Mouse (Mus musculus) kidney, embryonic 15.5 days (tissue): Measurements from ENCODE around the gene Cdkl3. TPM values are rescaled to one million over a fixed set of nuclear protein-coding genes. Genes with fewer than 3 reads are reported as not detected.
A peak's percentile ranks its signal among the peaks of the same experiment; 100 is the strongest.

ENCODE experiments used
- ATAC-seq: fragments of 200-750 bp; cut with Nextera tagmentation; replicated peaks from 2 replicates; pipeline ENCODE4 v1.8.0; 2017; ENCODE audit warnings: moderate TSS enrichment; ENCODE audit not compliant: low FRiP score
- H3K27ac ChIP-seq: fragments of 300-500 bp; sonication (generic); 2 replicates; pipeline ENCODE4 v1.5.1; 2015; ENCODE audit warnings: mild to moderate bottlenecking, inconsistent platforms
- H3K27me3 ChIP-seq: fragments of 300-500 bp; sonication (generic); 2 replicates; pipeline ENCODE4 v1.6.1; 2015; ENCODE audit warnings: inconsistent platforms
- H3K36me3 ChIP-seq: fragments of 300-500 bp; sonication (generic); 2 replicates; pipeline ENCODE4 v1.6.1; 2015; ENCODE audit warnings: inconsistent platforms
- H3K4me1 ChIP-seq: fragments of 300-500 bp; sonication (generic); 2 replicates; pipeline ENCODE4 v1.6.1; 2015; ENCODE audit warnings: inconsistent platforms
- H3K4me2 ChIP-seq: fragments of 300-500 bp; sonication (generic); 2 replicates; pipeline ENCODE4 v1.6.1; 2015; ENCODE audit warnings: moderate library complexity, mild to moderate bottlenecking, inconsistent platforms
- H3K4me3 ChIP-seq: fragments of 300-500 bp; sonication (generic); replicated peaks from 2 replicates; pipeline ENCODE4 v1.5.1; 2015; ENCODE audit warnings: mild to moderate bottlenecking, inconsistent platforms
- H3K9ac ChIP-seq: fragments of 300-500 bp; sonication (generic); 2 replicates; pipeline ENCODE4 v1.6.1; 2015; ENCODE audit warnings: mild to moderate bottlenecking, inconsistent platforms
- H3K9me3 ChIP-seq: fragments of 300-500 bp; sonication (generic); replicated peaks from 2 replicates; pipeline ENCODE4 v1.6.1; 2016; ENCODE audit warnings: inconsistent platforms
- WGBS: fragments of 180-500 bp; shearing (Covaris S2); methylation state at CpG from one replicate; pipeline ENCODE4 v1.1.7; 2015; ENCODE audit warnings: mixed read lengths; 5-methylcytosine and 5-hydroxymethylcytosine counted together
- polyA plus RNA-seq: library from polyadenylated mRNA; unstranded; fragments of >200 nt; fragmentation: Nextera tagmentation; extraction: Ambion mirVana; gene quantifications from 2 replicates; pipeline ENCODE4 v1.2.1, GENCODE M21; 2015

Gene Cdkl3
- polyA plus RNA-seq, 1 experiment from 2014 or later: 8.7 TPM

DNA sequence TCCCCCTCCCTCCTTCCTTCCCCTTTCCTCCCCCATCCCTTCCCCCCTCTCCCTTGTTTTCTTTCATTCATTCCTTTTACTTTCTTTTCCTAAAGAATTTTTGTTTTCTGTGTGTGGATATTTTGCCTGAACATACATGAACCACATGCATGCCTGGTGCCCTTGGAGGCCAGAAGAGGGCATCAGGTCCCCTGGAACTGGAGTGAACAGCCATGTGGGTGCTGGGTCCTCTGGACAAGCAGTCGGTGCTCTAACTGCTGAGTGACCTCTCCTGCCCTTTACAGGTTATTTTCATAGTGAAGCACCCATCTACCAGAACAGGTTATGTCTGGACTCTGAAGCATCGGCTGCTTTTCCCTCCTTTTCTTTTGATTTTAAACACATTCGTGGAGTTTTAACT, 60.4 kb downstream of the Cdkl3 start:
- Histone ChIP-seq H3K4me1 (0 out of 2 replicates have a peak, but pooled peaks cover 4% of the 10 kb centered on the region), H3K4me2 (no peak overlapping the region), H3K36me3 (no peaks in the 10 kb centered on the region), H3K27ac (no peak overlapping the region), H3K9me3 (no peaks in the 10 kb centered on the region), H3K27me3 (no peaks in the 10 kb centered on the region), H3K9ac (no peak overlapping the region), H3K4me3 (no peak overlapping the region)
- no peak for ATAC-seq
- 55% methylated on average over 3 of the region's 3 CpGs for WGBS

- H3K36me3 ChIP-seq: no peaks in the 10 kb centered on the region
- ATAC-seq: no peak
- no peak overlapping the region for H3K27ac ChIP-seq
- H3K9me3 ChIP-seq: no peaks in the 10 kb centered on the region
- H3K27me3 ChIP-seq: no peaks in the 10 kb centered on the region
- H3K4me2 ChIP-seq: no peak overlapping the region; the same call in 1 of the 2 replicates
- 0 out of 2 replicates have a peak, but pooled peaks cover 4% of the 10 kb centered on the region for H3K4me1 ChIP-seq
- no peak overlapping the region for H3K9ac ChIP-seq
- H3K4me3 ChIP-seq: no peak overlapping the region
- 8% methylated on average over 5 of the region's 5 CpGs for WGBS
Measured at GRCm38 (mm10) chr11:52065841-52066240, 61.8 kb downstream of the Cdkl3 start.

DNA sequence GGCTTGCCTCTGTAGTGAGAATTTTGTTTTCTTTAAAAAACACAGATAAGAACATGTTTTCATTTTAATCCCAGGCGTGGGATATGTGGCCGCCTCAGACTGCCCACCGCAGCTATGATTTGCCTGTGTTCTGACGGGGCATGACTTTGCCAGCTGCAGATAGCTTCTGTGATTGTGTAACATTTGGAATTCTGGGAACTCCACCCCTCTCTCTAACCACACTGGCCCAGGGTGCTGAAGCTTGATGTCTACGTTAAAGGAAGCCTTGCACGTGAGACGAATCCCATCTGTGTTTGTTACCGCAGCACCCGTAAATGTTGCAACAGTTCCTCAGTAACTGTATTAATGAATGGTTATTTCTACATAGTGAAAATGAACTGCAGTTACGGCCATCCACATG, 67.7 kb downstream of the Cdkl3 start:
- no peak for ATAC-seq
- Histone ChIP-seq H3K4me3 (no peak overlapping the region), H3K4me2 (no peak overlapping the region), H3K27ac (no peak overlapping the region), H3K27me3 (no peaks in the 10 kb centered on the region), H3K4me1 (peaks cover 7% of the 10 kb centered on the region; the same call in 1 of the 2 replicates), H3K9ac (no peak overlapping the region), H3K9me3 (no peaks in the 10 kb centered on the region), H3K36me3 (no peaks in the 10 kb centered on the region)
- 65% methylated on average over 10 of the region's 10 CpGs for WGBS

GRCm38 (mm10) chr11:52073528-52074170, 69.6 kb downstream of the Cdkl3 start:
- Histone ChIP-seq H3K9ac (no peak overlapping the region), H3K4me3 (no peak overlapping the region), H3K27ac (no peak overlapping the region), H3K4me1 (peaks cover 7% of the 10 kb centered on the region; the same call in 1 of the 2 replicates), H3K36me3 (no peaks in the 10 kb centered on the region), H3K4me2 (no peak overlapping the region), H3K27me3 (no peaks in the 10 kb centered on the region), H3K9me3 (no peaks in the 10 kb centered on the region)
- 68% methylated on average over 8 of the region's 8 CpGs for WGBS
- no peak for ATAC-seq

DNA sequence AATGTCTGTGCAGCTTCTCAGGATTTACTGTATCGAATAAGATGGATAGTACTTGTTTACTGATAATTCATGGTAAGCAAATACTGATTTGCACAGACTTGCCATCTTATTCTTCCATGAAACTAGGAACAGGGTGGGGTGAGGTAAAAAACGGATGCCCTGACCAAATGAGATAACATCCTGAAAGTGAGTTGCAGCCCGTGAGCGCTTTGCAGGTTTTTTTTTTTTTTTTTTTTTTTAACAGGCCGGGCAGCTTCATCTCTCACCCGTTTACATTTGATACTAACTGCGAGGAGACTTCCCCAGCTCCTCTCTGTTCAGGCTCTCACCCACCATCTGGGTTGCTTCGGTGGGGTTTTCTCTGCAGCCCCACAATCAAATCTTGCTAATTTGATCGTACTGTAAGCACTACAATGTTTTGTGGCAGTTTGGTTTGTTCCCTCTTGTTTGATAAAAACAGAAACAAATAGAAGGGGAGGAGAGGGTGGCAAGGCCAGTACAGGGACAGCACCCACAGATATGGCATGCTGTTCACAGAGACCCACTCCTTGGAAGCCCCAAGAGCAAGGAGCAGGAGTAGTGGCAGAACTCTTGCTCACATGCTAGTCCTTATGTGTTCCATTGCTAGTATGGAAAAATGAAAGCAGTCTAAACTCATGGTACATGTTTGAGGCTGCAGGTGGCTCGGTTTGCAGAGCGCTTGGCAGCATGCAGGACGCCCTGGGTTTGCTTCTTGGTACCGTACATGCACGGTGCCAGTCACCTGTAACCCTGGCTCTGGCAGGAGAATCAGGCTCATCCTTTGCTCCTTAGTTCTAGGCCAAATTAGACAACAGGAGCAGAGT, 70.8 kb downstream of the Cdkl3 start:
- 73% methylated on average over 14 of the region's 14 CpGs for WGBS

DNA sequence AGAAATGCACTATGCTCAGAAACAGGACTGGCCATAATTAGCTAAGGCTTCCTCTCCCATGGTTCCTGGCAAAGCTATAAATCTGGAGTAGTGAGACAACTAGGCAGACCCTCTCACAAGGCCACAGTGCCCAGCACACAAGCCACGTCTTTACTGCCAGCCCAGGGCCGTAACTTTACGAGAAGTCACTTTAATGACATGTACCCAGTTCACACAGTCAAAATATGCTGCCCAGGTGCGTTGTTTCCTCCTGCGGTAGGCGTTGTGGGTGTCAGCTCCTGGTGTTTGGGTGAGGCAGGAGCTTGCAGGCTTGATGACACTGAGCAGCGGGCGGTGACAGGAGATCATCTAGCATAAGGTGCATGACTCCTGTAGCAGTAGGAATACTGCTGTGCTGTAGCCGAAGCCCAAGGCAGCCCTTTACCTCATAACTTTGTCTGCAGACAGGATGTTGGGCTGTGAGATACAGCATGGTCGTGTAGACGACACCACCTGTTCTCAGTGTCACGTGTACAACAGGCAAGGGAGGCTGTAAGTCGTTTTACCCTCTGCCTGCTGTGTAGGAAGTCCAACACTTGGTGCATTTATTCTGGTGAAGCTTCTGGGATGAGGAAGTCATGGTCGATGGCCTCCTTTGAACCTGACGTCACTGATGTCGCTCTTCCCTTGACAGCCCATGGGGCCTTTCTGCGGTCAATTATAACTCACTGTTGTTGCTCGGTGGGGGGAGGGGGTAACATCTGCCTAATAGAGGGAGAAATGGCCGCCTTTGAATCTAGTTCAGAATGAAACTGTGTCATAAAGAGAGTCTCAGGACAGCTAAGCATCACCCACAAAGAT, 72.0 kb downstream of the Cdkl3 start:
- Histone ChIP-seq H3K4me2 (no peak overlapping the region), H3K27me3 (no peaks in the 10 kb centered on the region), H3K27ac (no peak overlapping the region), H3K36me3 (no peaks in the 10 kb centered on the region), H3K4me3 (no peak overlapping the region), H3K4me1 (peaks cover 15% of the 10 kb centered on the region), H3K9me3 (no peaks in the 10 kb centered on the region), H3K9ac (no peak overlapping the region)
- no peak for ATAC-seq
- WGBS: 51% methylated on average over 19 of the region's 19 CpGs

More for the DNA sequence above, 70.8 kb downstream of the Cdkl3 start:
- Histone ChIP-seq H3K4me3 (no peak overlapping the region), H3K9ac (no peak overlapping the region), H3K4me1 (peaks cover 8% of the 10 kb centered on the region), H3K4me2 (no peak overlapping the region), H3K36me3 (no peaks in the 10 kb centered on the region), H3K27ac (no peak overlapping the region), H3K9me3 (no peaks in the 10 kb centered on the region), H3K27me3 (no peaks in the 10 kb centered on the region)
- no peak for ATAC-seq

- no peak overlapping the region for H3K27ac ChIP-seq
- no peaks in the 10 kb centered on the region for H3K36me3 ChIP-seq
- H3K9me3 ChIP-seq: no peaks in the 10 kb centered on the region
- H3K4me1 ChIP-seq: peaks cover 15% of the 10 kb centered on the region
- no peak overlapping the region for H3K4me2 ChIP-seq
- H3K4me3 ChIP-seq: no peak overlapping the region
- no peak for ATAC-seq
- no peak overlapping the region for H3K9ac ChIP-seq
- 80% methylated on average over 6 of the region's 6 CpGs for WGBS
- H3K27me3 ChIP-seq: no peaks in the 10 kb centered on the region
Measured at GRCm38 (mm10) chr11:52076742-52077352, 72.8 kb downstream of the Cdkl3 start.

DNA sequence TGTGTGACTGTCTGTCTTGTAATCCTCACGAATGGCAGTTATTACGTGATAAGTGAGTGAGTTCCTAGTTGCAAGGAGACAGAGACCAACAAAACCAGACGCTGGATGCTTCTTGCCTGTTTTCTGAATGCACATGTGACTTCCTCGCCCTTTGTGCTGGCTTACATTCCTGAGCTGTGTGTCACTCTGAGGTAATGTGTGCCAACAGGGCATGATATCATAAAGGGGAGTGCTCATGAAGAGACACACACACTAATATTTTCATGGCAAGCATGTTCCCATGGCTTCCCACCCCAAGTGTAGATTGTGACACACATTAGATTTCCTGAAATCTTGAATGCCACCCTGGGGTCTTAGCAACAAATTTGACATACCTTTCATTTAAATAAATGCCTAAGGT, 73.9 kb downstream of the Cdkl3 start:
- H3K36me3 ChIP-seq: no peaks in the 10 kb centered on the region
- no peak overlapping the region for H3K4me3 ChIP-seq
- no peaks in the 10 kb centered on the region for H3K9me3 ChIP-seq
- H3K4me1 ChIP-seq: peaks cover 15% of the 10 kb centered on the region
- ATAC-seq: no peak
- no peak overlapping the region for H3K27ac ChIP-seq
- no peak overlapping the region for H3K9ac ChIP-seq
- no peaks in the 10 kb centered on the region for H3K27me3 ChIP-seq
- 76% methylated on average over 4 of the region's 4 CpGs for WGBS
- no peak overlapping the region for H3K4me2 ChIP-seq

DNA sequence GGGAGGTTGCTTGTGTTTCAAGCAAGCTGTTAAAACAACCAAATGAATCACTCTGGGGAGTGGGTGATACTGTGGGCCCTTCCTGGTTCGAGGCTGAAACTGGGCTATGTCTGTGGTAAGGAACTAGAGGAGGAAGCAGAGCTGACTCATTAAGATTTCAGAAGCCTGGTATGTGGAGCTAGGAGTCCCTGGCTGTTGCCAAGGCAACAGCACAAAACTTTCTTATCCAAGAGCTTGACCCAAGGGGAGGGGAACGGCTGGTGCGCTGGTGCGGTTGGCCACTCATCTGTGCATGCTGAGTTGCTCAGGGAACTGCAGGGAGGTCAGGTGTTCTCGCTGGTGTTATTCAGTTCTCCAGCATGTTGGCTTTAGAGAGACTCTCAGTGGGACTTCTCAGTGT, 76.0 kb downstream of the Cdkl3 start:
- H3K4me2 ChIP-seq: no peak overlapping the region
- H3K9ac ChIP-seq: no peak overlapping the region
- H3K36me3 ChIP-seq: no peaks in the 10 kb centered on the region
- no peaks in the 10 kb centered on the region for H3K9me3 ChIP-seq
- no peak overlapping the region for H3K4me3 ChIP-seq
- WGBS: 15% methylated on average over 5 of the region's 5 CpGs
- H3K27ac ChIP-seq: peak overlapping the region; percentile 64
- H3K4me1 ChIP-seq: peaks cover 15% of the 10 kb centered on the region
- ATAC-seq: peak; percentile 73
- no peaks in the 10 kb centered on the region for H3K27me3 ChIP-seq

DNA sequence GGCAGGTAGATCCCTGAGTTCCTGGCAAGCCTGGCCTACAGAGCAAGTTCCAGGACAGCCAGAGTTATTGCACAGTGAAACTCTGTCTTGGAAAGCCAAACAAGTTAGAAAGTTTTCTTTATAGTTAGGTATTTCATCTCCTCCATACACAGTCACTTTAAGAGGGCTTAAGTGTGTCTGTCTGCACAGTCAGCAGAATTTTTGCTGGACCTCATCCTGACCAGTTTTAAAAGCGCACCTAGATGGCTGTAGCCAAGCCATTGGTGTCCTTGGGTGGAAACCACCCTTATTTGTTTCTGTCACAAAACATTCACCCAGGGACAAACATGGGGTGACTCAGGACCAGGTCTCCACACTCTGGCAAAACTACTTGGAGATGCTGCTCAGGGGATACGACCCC, 76.6 kb downstream of the Cdkl3 start:
- Histone ChIP-seq H3K36me3 (no peaks in the 10 kb centered on the region), H3K4me3 (no peak overlapping the region), H3K4me2 (no peak overlapping the region), H3K9ac (no peak overlapping the region), H3K4me1 (peaks cover 14% of the 10 kb centered on the region), H3K9me3 (no peaks in the 10 kb centered on the region), H3K27me3 (no peaks in the 10 kb centered on the region), H3K27ac (peak overlapping the region; percentile 64; the same call in 1 of the 2 replicates)
- 91% methylated on average over 2 of the region's 2 CpGs for WGBS
- ATAC-seq: no peak

GRCm38 (mm10) chr11:52085857-52086203, 81.8 kb downstream of the Cdkl3 start:
- no peak overlapping the region for H3K27ac ChIP-seq
- 76% methylated on average over 4 of the region's 4 CpGs for WGBS
- no peaks in the 10 kb centered on the region for H3K9me3 ChIP-seq
- no peak overlapping the region for H3K4me3 ChIP-seq
- H3K9ac ChIP-seq: no peak overlapping the region
- ATAC-seq: no peak
- no peaks in the 10 kb centered on the region for H3K27me3 ChIP-seq
- no peak overlapping the region for H3K4me2 ChIP-seq
- H3K4me1 ChIP-seq: peaks cover 12% of the 10 kb centered on the region
- no peaks in the 10 kb centered on the region for H3K36me3 ChIP-seq
